Mouse (Mus musculus) cerebellum, adult (tissue): Measurements from ENCODE around the gene Gm21969.

Experiments
- ATAC-seq: cut with Nextera tagmentation; 2 replicates; pipeline ENCODE4 v1.9.2; 2017; ENCODE audit warnings: mild to moderate bottlenecking, moderate library complexity, mixed read lengths; ENCODE audit not compliant: insufficient number of reproducible peaks, low FRiP score, low TSS enrichment

Gene Gm21969

GRCm38 (mm10) chr4:139602357-139603244 is at the start of gene Gm21969:
TSS of gene Gm21969 (plus strand) at chr4:139603186.
- ATAC-seq: no peak

- ATAC-seq: no peak
These were observed 47.8 kb upstream of the Gm21969 start for GRCm38 (mm10) chr4:139555235-139555634.

GRCm38 (mm10) chr4:139555951-139556350 is 47.0 kb upstream of the Gm21969 start:
- ATAC-seq: no peak

- no peak for ATAC-seq
These were observed 34.6 kb upstream of the Gm21969 start for GRCm38 (mm10) chr4:139568361-139568760.

- ATAC-seq: no peak
These were observed 32.2 kb upstream of the Gm21969 start for GRCm38 (mm10) chr4:139570756-139571155.

GRCm38 (mm10) chr4:139572928-139573512 is 30.0 kb upstream of the Gm21969 start:
- ATAC-seq: no peak

GRCm38 (mm10) chr4:139574156-139574798 is 28.7 kb upstream of the Gm21969 start:
- peak; percentile 88 for ATAC-seq

GRCm38 (mm10) chr4:139574799-139575672 is 27.9 kb upstream of the Gm21969 start:
- peak; percentile 32; the same call in 1 of the 2 replicates for ATAC-seq

GRCm38 (mm10) chr4:139575673-139576003 is 27.3 kb upstream of the Gm21969 start:
- ATAC-seq: no peak; the same call in 1 of the 2 replicates

- ATAC-seq: no peak
These were observed 26.6 kb upstream of the Gm21969 start for GRCm38 (mm10) chr4:139576251-139576880.

- ATAC-seq: no peak
These were observed 26.0 kb upstream of the Gm21969 start for GRCm38 (mm10) chr4:139577006-139577405.

GRCm38 (mm10) chr4:139578389-139578788 is 24.6 kb upstream of the Gm21969 start:
- ATAC-seq: no peak

- no peak for ATAC-seq
These were observed 24.0 kb upstream of the Gm21969 start for GRCm38 (mm10) chr4:139579003-139579402.

- no peak for ATAC-seq
These were observed 23.5 kb upstream of the Gm21969 start for GRCm38 (mm10) chr4:139579466-139579865.

- ATAC-seq: no peak
These were observed 22.2 kb upstream of the Gm21969 start for GRCm38 (mm10) chr4:139580663-139581336.

- ATAC-seq: no peak
These were observed 21.4 kb upstream of the Gm21969 start for GRCm38 (mm10) chr4:139581427-139582051.

GRCm38 (mm10) chr4:139582346-139582745 is 20.6 kb upstream of the Gm21969 start:
- no peak for ATAC-seq

GRCm38 (mm10) chr4:139582903-139583302 is 20.1 kb upstream of the Gm21969 start:
- no peak for ATAC-seq
